Mouse (Mus musculus) bone marrow macrophage, adult 2 months (primary cell): ENCODE data around the gene Klf15. TPM values are rescaled to one million over a fixed set of nuclear protein-coding genes. Genes with fewer than 3 reads are reported as not detected.

Experiments used
- H3K27ac ChIP-seq: 2 replicates; pipeline ENCODE4 v1.5.1; 2012; ENCODE audit warnings: low read depth, low read length; ENCODE audit not compliant: insufficient read depth
- H3K4me1 ChIP-seq: 2 replicates; pipeline ENCODE4 v1.6.1; 2012; ENCODE audit warnings: low read length; ENCODE audit not compliant: control insufficient read depth, insufficient read depth
- H3K4me3 ChIP-seq: 2 replicates; pipeline ENCODE4 v1.5.1; 2012; ENCODE audit warnings: mild to moderate bottlenecking, low read length, moderate library complexity; ENCODE audit not compliant: insufficient read depth
- CTCF ChIP-seq: IDR thresholded peaks from 2 replicates; pipeline ENCODE4 v1.5.1; 2012; ENCODE audit warnings: low read depth, mild to moderate bottlenecking, low read length, moderate library complexity
- POLR2A ChIP-seq: IDR thresholded peaks from 2 replicates; pipeline ENCODE4 v1.6.1; 2012; ENCODE audit warnings: mild to moderate bottlenecking, low read depth, low read length, borderline replicate concordance
- polyA plus RNA-seq: library from polyadenylated mRNA; stranded (reverse); fragments of >200 nt; gene quantifications from 2 replicates; pipeline ENCODE4 v1.2.4, GENCODE M21; 2012; ENCODE audit not compliant: missing spikeins, insufficient read depth, insufficient read length

Gene Klf15
- polyA plus RNA-seq, 1 experiment = not detected

- H3K4me3 ChIP-seq = no peak overlapping the region
- no peak overlapping the region for H3K27ac ChIP-seq
- no peaks in the 10 kb centered on the region for H3K4me1 ChIP-seq
- TF ChIP-seq POLR2A = no peak
- TF ChIP-seq CTCF = peak; percentile 83
Measured at GRCm38 (mm10) chr6:90514883-90515405, 52.6 kb downstream of the Klf15 start.

- Histone ChIP-seq H3K4me3 (no peak overlapping the region), H3K4me1 (no peaks in the 10 kb centered on the region), H3K27ac (no peak overlapping the region)
- TF ChIP-seq POLR2A = no peak
- no peak for TF ChIP-seq CTCF
Measured at GRCm38 (mm10) chr6:90518892-90519291, 56.5 kb downstream of the Klf15 start.

DNA sequence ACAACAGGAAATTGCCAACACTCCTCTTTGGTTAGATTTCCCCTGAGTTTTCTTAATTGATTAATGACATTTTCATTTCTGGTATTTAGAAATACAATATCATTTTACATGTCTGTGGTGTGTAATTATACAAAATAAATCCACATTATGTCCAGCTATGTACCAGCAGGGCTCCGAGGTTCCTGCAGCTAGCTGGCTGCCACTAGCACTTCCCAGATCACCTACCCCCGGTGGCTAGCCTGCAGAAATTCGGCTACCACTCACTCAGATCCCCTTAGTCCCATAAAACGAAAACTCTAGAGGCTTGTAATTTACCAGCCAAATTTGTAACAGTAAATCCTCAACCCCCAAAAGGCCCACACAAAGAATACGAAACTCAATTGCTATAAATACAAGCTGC is 57.0 kb downstream of the Klf15 start:
- Histone ChIP-seq H3K4me3 (no peak overlapping the region), H3K4me1 (no peaks in the 10 kb centered on the region)
- TF ChIP-seq POLR2A = no peak
- no peak for TF ChIP-seq CTCF

More for the DNA sequence above, 57.0 kb downstream of the Klf15 start:
- no peak overlapping the region for H3K27ac ChIP-seq

Other genes starting within 250 kb of the Klf15 start
- not detected in 2 replicates for gene Vmn1r53, start 238.1 kb upstream of the Klf15 start, polyA plus RNA-seq
- gene Vmn1r54, start 216.3 kb upstream of the Klf15 start, polyA plus RNA-seq = not detected in 2 replicates
- not detected in 2 replicates for gene BC048671, start 161.4 kb upstream of the Klf15 start, polyA plus RNA-seq
- gene Chst13, start 137.4 kb upstream of the Klf15 start, polyA plus RNA-seq = not detected in 2 replicates
- gene Uroc1, start 129.3 kb upstream of the Klf15 start, polyA plus RNA-seq = not detected in 2 replicates
- gene Zxdc, start 93.1 kb upstream of the Klf15 start, polyA plus RNA-seq = 9.7 and 12.2 TPM in 2 replicates
- not detected in 2 replicates for gene Cfap100, start 33.8 kb upstream of the Klf15 start, polyA plus RNA-seq
- gene Aldh1l1, start 23.9 kb downstream of the Klf15 start, polyA plus RNA-seq = 7.8 and 10.5 TPM in 2 replicates
- gene Slc41a3, start 142.1 kb downstream of the Klf15 start, polyA plus RNA-seq = 13.4 and 14.7 TPM in 2 replicates